Mouse (Mus musculus): ENCODE data around the gene Krtap29-1.

Gene Krtap29-1

GRCm38 (mm10) chr11:99978953-99979352 is at the start of gene Krtap29-1:
Krtap29-1 (minus strand) TSS chr11:99979053.
- in situ Hi-C loops (cut with MboI, MseI): no loop called here

GRCm38 (mm10) chr11:100021438-100021837 is 42.6 kb upstream of the Krtap29-1 start:
- in situ Hi-C loops (cut with MboI, MseI): no loop called here

- in situ Hi-C loops (cut with MboI, MseI): no loop called here
Observed at GRCm38 (mm10) chr11:100019466-100019865, 40.6 kb upstream of the Krtap29-1 start.

- in situ Hi-C loops (cut with MboI, MseI): no loop called here
Observed at GRCm38 (mm10) chr11:100016112-100016511, 37.3 kb upstream of the Krtap29-1 start, which contains the start of gene Krt33a. Krt33a (minus strand) TSS chr11:100016212.

- in situ Hi-C loops (cut with MboI, MseI): no loop called here
Observed at GRCm38 (mm10) chr11:100013691-100014171, 34.9 kb upstream of the Krtap29-1 start.

GRCm38 (mm10) chr11:100010682-100011081 is 31.8 kb upstream of the Krtap29-1 start:
- in situ Hi-C loops (cut with MboI, MseI): no loop called here

GRCm38 (mm10) chr11:100008336-100008735 is 29.5 kb upstream of the Krtap29-1 start:
- in situ Hi-C loops (cut with MboI, MseI): loop anchor here (10.0 kb wide), 1 partner anchor 544 kb away; no protein-coding TSS in a partner anchor

- in situ Hi-C loops (cut with MboI, MseI): loop anchor here (10.0 kb wide), 1 partner anchor 542 kb away; no protein-coding TSS in a partner anchor
Observed at GRCm38 (mm10) chr11:100006624-100007023, 27.8 kb upstream of the Krtap29-1 start.

GRCm38 (mm10) chr11:100005905-100006304 is 27.1 kb upstream of the Krtap29-1 start:
- in situ Hi-C loops (cut with MboI, MseI): loop anchor here (10.0 kb wide), 1 partner anchor 541 kb away; no protein-coding TSS in a partner anchor

GRCm38 (mm10) chr11:100004846-100005245 is 26.0 kb upstream of the Krtap29-1 start:
- in situ Hi-C loops (cut with MboI, MseI): loop anchor here (10.0 kb wide), 1 partner anchor 540 kb away; no protein-coding TSS in a partner anchor

GRCm38 (mm10) chr11:99999091-99999490 is 20.2 kb upstream of the Krtap29-1 start:
- in situ Hi-C loops (cut with MboI, MseI): no loop called here

- in situ Hi-C loops (cut with MboI, MseI): no loop called here
Observed at GRCm38 (mm10) chr11:99994384-99994661, 15.5 kb upstream of the Krtap29-1 start.

GRCm38 (mm10) chr11:99993620-99994383 is 14.9 kb upstream of the Krtap29-1 start, which contains the start of gene Krtap17-1:
Krtap17-1 (minus strand) TSS chr11:99993994.
- in situ Hi-C loops (cut with MboI, MseI): no loop called here

GRCm38 (mm10) chr11:99990571-99990970 is 11.7 kb upstream of the Krtap29-1 start:
- in situ Hi-C loops (cut with MboI, MseI): no loop called here

- in situ Hi-C loops (cut with MboI, MseI): no loop called here
Observed at GRCm38 (mm10) chr11:99989881-99990405, 11.1 kb upstream of the Krtap29-1 start.

- in situ Hi-C loops (cut with MboI, MseI): no loop called here
Observed at GRCm38 (mm10) chr11:99988530-99988929, 9.7 kb upstream of the Krtap29-1 start.

- in situ Hi-C loops (cut with MboI, MseI): no loop called here
Observed at GRCm38 (mm10) chr11:99986180-99986647, 7.4 kb upstream of the Krtap29-1 start, which contains the start of gene Krtap16-1. Krtap16-1 (minus strand) TSS chr11:99986597.

GRCm38 (mm10) chr11:99985291-99986092 is 6.6 kb upstream of the Krtap29-1 start:
- in situ Hi-C loops (cut with MboI, MseI): no loop called here

- in situ Hi-C loops (cut with MboI, MseI): no loop called here
Observed at GRCm38 (mm10) chr11:99983442-99983841, 4.6 kb upstream of the Krtap29-1 start.

- in situ Hi-C loops (cut with MboI, MseI): no loop called here
Observed at GRCm38 (mm10) chr11:99982731-99983130, 3.9 kb upstream of the Krtap29-1 start.

GRCm38 (mm10) chr11:99965961-99966360 is 12.9 kb downstream of the Krtap29-1 start:
- in situ Hi-C loops (cut with MboI, MseI): no loop called here

GRCm38 (mm10) chr11:99964213-99964612 is 14.6 kb downstream of the Krtap29-1 start:
- in situ Hi-C loops (cut with MboI, MseI): no loop called here

Data from T-helper 2 cell (primary cell).